Mouse (Mus musculus) MEL (cell line): ENCODE results near the gene Plcb3.

ENCODE experiments used
- CTCF ChIP-seq, 3 experiments: IDR thresholded peaks in 2 of 3; conservative IDR thresholded peaks in 1 of 3; 2 replicates each; pipeline ENCODE4 v1.5.1; 2011 to 2012; ENCODE audit warnings: low read length in 3 of 3, low read depth in 2 of 3, mild to moderate bottlenecking in 2 of 3, improper control_type of control experiment in 1 of 3, inconsistent platforms in 1 of 3, mixed read lengths in 1 of 3, moderate library complexity in 1 of 3; ENCODE audit not compliant: control insufficient read depth in 1 of 3, insufficient read depth in 1 of 3, poor library complexity in 1 of 3, severe bottlenecking in 1 of 3
- EP300 ChIP-seq, 2 experiments: IDR thresholded peaks; 2 replicates each; pipeline ENCODE4 v1.6.1; 2011; ENCODE audit warnings: improper control_type of control experiment in 2 of 2, low read length in 2 of 2, low read depth in 1 of 2, mild to moderate bottlenecking in 1 of 2
- HCFC1 ChIP-seq: IDR thresholded peaks from 2 replicates; pipeline ENCODE4 v1.6.1; 2012; ENCODE audit warnings: low read depth, mild to moderate bottlenecking, inconsistent platforms, low read length, improper control_type of control experiment, moderate library complexity
- JUND ChIP-seq: IDR thresholded peaks from 2 replicates; pipeline ENCODE4 v1.6.1; 2011; ENCODE audit warnings: low read depth, mild to moderate bottlenecking, improper control_type of control experiment, low read length
- MYC ChIP-seq: IDR thresholded peaks from 2 replicates; pipeline ENCODE4 v1.6.1; 2011; ENCODE audit warnings: low read depth, mild to moderate bottlenecking, low read length, improper control_type of control experiment, moderate library complexity
- POLR2A ChIP-seq, 2 experiments: IDR thresholded peaks; 2 replicates each; pipeline ENCODE4 v1.6.1; 2011 to 2012; ENCODE audit warnings: low read length in 2 of 2, mild to moderate bottlenecking in 2 of 2, control low read depth in 1 of 2, improper control_type of control experiment in 1 of 2, low read depth in 1 of 2, moderate library complexity in 1 of 2; ENCODE audit not compliant: control insufficient read depth in 1 of 2, insufficient read depth in 1 of 2, poor library complexity in 1 of 2
- TCF12 ChIP-seq: IDR thresholded peaks from 2 replicates; pipeline ENCODE4 v1.6.1; 2014; ENCODE audit warnings: low read depth, mild to moderate bottlenecking, inconsistent platforms, low read length, improper control_type of control experiment, moderate library complexity

DNA sequence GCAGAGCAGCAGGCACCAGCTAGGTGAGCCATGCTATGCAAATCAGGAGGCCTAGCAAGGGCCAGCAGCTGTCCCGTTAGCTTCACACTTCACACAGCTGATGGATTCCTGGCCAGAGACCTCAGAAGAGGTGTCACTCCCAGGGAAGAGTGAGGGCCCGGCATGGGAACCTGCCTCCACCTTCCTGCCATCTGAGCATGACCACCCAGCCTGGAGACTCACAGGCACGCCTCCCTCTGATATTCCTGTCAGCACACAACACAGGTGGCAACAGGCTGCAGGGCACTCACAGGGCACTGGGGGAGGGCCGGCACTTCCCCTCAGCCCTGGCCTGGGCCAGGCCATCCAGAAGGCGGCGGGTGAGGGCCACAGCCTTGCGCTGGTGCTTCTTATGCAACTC is 20.8 kb downstream of the Plcb3 start:
- no peak for TF ChIP-seq POLR2A (IDR thresholded peaks at IDR 0.05; ENCODE audit: control insufficient read depth in 1 of 2, insufficient read depth in 1 of 2, low read depth in 1 of 2, low read length in 2 of 2, poor library complexity in 1 of 2)
- no peak for TF ChIP-seq MYC
- TF ChIP-seq HCFC1, result no peak
- TF ChIP-seq CTCF (IDR thresholded peaks at IDR 0.05 in 2 of 3, conservative IDR thresholded peaks at IDR 0.05 in 1 of 3; ENCODE audit: control insufficient read depth in 1 of 3, insufficient read depth in 1 of 3, low read depth in 2 of 3, low read length in 3 of 3, poor library complexity in 1 of 3, severe bottlenecking in 1 of 3), result no peak
- TF ChIP-seq EP300 (IDR thresholded peaks at IDR 0.05; ENCODE audit: low read depth in 1 of 2, low read length in 2 of 2), result no peak
- TF ChIP-seq JUND, result no peak
- no peak for TF ChIP-seq TCF12
